Mouse (Mus musculus) thymus, adult 2 months (tissue): Measurements from ENCODE around the gene Adcy9.

ENCODE experiments used
- CTCF ChIP-seq: fragments of 200-500 bp; IDR thresholded peaks from 2 replicates; pipeline ENCODE4 v1.5.1; 2012; ENCODE audit warnings: mild to moderate bottlenecking, control low read depth, low read length, moderate library complexity, borderline replicate concordance; ENCODE audit not compliant: control insufficient read depth, poor library complexity, insufficient read depth; ENCODE audit errors: extremely low read depth
- POLR2A ChIP-seq: fragments of 200-500 bp; IDR thresholded peaks from 2 replicates; pipeline ENCODE4 v1.6.1; 2012; ENCODE audit warnings: mild to moderate bottlenecking, low read length, control low read depth, moderate library complexity; ENCODE audit not compliant: control insufficient read depth, poor library complexity, insufficient read depth; ENCODE audit errors: extremely low read depth

DNA sequence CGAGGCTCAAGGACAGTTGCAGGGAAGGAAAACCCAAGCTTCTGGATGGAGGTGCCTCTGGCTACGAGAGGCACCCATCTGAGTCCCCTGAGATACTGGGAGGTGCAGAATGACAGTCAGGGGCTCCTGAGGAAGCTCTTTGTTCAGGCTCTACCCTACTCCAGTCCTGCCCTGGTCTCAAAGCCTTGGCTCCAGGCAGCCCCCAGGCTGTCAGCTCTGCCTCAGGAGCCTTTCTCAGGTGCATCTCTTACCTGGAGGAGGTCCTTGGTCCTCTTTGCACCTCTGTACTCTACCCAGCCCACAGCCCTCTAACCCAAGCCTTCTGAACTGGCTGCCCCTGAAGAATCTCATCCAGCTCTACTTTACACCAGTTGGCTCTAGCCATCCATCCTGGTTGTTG lies 108.3 kb downstream of the Adcy9 start:
- no peak for TF ChIP-seq CTCF
- no peak for TF ChIP-seq POLR2A
